Mouse (Mus musculus) midbrain, embryonic 16.5 days (tissue): ENCODE measurements around the gene Ybx2. TPM values are rescaled to one million over a fixed set of nuclear protein-coding genes. Genes with fewer than 3 reads are reported as not detected.

Experiments
- ATAC-seq: fragments of 200-750 bp; cut with Nextera tagmentation; 2 replicates; pipeline ENCODE4 v1.8.0; 2017; ENCODE audit warnings: moderate TSS enrichment
- H3K27ac ChIP-seq: fragments of 300-500 bp; sonication (generic); 2 replicates; pipeline ENCODE4 v1.5.1; 2014; ENCODE audit warnings: mild to moderate bottlenecking, low read length, mixed read lengths
- H3K27me3 ChIP-seq: fragments of 300-500 bp; sonication (generic); 2 replicates; pipeline ENCODE4 v1.6.1; 2014; ENCODE audit warnings: low read depth, low read length, mixed read lengths; ENCODE audit not compliant: control insufficient read depth, insufficient read depth
- H3K36me3 ChIP-seq: fragments of 300-500 bp; sonication (generic); 2 replicates; pipeline ENCODE4 v1.6.1; 2014; ENCODE audit warnings: mild to moderate bottlenecking, low read length, moderate library complexity, mixed read lengths; ENCODE audit not compliant: control insufficient read depth, insufficient read depth
- H3K4me1 ChIP-seq: fragments of 300-500 bp; sonication (generic); 2 replicates; pipeline ENCODE4 v1.6.1; 2014; ENCODE audit warnings: mild to moderate bottlenecking, low read length, mixed read lengths; ENCODE audit not compliant: control insufficient read depth, insufficient read depth
- H3K4me2 ChIP-seq: fragments of 300-500 bp; sonication (generic); 2 replicates; pipeline ENCODE4 v1.6.1; 2014; ENCODE audit warnings: mild to moderate bottlenecking, low read length, mixed read lengths
- H3K4me3 ChIP-seq: fragments of 300-500 bp; sonication (generic); 2 replicates; pipeline ENCODE4 v1.5.1; 2014; ENCODE audit warnings: low read depth, mild to moderate bottlenecking, low read length, moderate library complexity, mixed read lengths
- H3K9ac ChIP-seq: fragments of 300-500 bp; sonication (generic); 2 replicates; pipeline ENCODE4 v1.6.1; 2014; ENCODE audit warnings: low read depth, low read length, mixed read lengths
- H3K9me3 ChIP-seq: fragments of 300-500 bp; sonication (generic); replicated peaks from 2 replicates; pipeline ENCODE4 v1.6.1; 2014; ENCODE audit warnings: mild to moderate bottlenecking, low read length, mixed read lengths; ENCODE audit not compliant: control insufficient read depth, poor library complexity, severe bottlenecking
- WGBS: fragments of 180-500 bp; shearing (Covaris S2); extraction: QIAGEN DNeasy Blood & Tissue Kit; methylation state at CpG from one replicate; pipeline ENCODE4 v1.1.7; 2014; 5-methylcytosine and 5-hydroxymethylcytosine counted together
- microRNA-seq: library from miRNA; unstranded; fragments of <30 nt; microRNA quantifications from one replicate; pipeline ENCODE4, GENCODE M21; 2017
- polyA plus RNA-seq: library from polyadenylated mRNA; unstranded; fragments of >200 nt; fragmentation: Nextera tagmentation; extraction: Ambion mirVana; gene quantifications from 2 replicates; pipeline ENCODE4 v1.2.1, GENCODE M21; 2015

Gene Ybx2
- polyA plus RNA-seq, 1 experiment from 2014 or later: 7.2 TPM

GRCm38 (mm10) chr11:69984431-69984830 is 48.8 kb downstream of the Ybx2 start:
- Histone ChIP-seq H3K36me3 (peaks cover 34% of the 10 kb centered on the region), H3K9me3 (no peaks in the 10 kb centered on the region), H3K4me1 (peaks cover 18% of the 10 kb centered on the region), H3K4me3 (no peak overlapping the region), H3K9ac (no peak overlapping the region), H3K4me2 (no peak overlapping the region), H3K27me3 (no peaks in the 10 kb centered on the region), H3K27ac (no peak overlapping the region)
- WGBS: 90% methylated on average over 8 of the region's 8 CpGs
- ATAC-seq: no peak

- no peak for ATAC-seq
- peaks cover 33% of the 10 kb centered on the region for H3K36me3 ChIP-seq
Measured at GRCm38 (mm10) chr11:69989949-69990348, 54.4 kb downstream of the Ybx2 start.

More at GRCm38 (mm10) chr11:69989949-69990348, 54.4 kb downstream of the Ybx2 start:
- 87% methylated on average over 8 of the region's 8 CpGs for WGBS
- no peak overlapping the region for H3K4me2 ChIP-seq
- H3K27me3 ChIP-seq: no peaks in the 10 kb centered on the region
- H3K9me3 ChIP-seq: no peaks in the 10 kb centered on the region
- H3K9ac ChIP-seq: no peak overlapping the region
- H3K27ac ChIP-seq: no peak overlapping the region
- no peak overlapping the region for H3K4me3 ChIP-seq
- peaks cover 19% of the 10 kb centered on the region for H3K4me1 ChIP-seq

Small RNA genes within 50 kb of the gene (microRNA-seq; reads per million reads assigned to microRNA genes)
- gene Gm44349: not detected

Other genes with a start within 250 kb of the Ybx2 start
- 2.3 and 3.0 TPM in 2 replicates for gene Tnfsf12, start 239.9 kb upstream of the Ybx2 start, polyA plus RNA-seq
- 0.60 and 0.87 TPM in 2 replicates for gene Tnfsfm13, start 239.7 kb upstream of the Ybx2 start, polyA plus RNA-seq
- 13.0 and 15.5 TPM in 2 replicates for gene Polr2a, start 177.2 kb upstream of the Ybx2 start, polyA plus RNA-seq
- gene Slc35g3, start 173.8 kb upstream of the Ybx2 start, polyA plus RNA-seq: 0.21 and 0.22 TPM in 2 replicates
- gene Zbtb4, start 169.9 kb upstream of the Ybx2 start, polyA plus RNA-seq: 4.2 and 5.2 TPM in 2 replicates
- 1.4 and 1.6 TPM in 2 replicates for gene Chrnb1, start 139.9 kb upstream of the Ybx2 start, polyA plus RNA-seq
- 4.1 and 4.5 TPM in 2 replicates for gene Fgf11, start 133.9 kb upstream of the Ybx2 start, polyA plus RNA-seq
- gene Tmem102, start 130.2 kb upstream of the Ybx2 start, polyA plus RNA-seq: 0.54 and 0.56 TPM in 2 replicates
- not detected in 2 replicates for gene Gm39566, start 120.5 kb upstream of the Ybx2 start, polyA plus RNA-seq
- not detected in 2 replicates for gene Spem2, start 117.3 kb upstream of the Ybx2 start, polyA plus RNA-seq
- 0.24 and 0.68 TPM in 2 replicates for gene Spem1, start 113.6 kb upstream of the Ybx2 start, polyA plus RNA-seq
- gene Nlgn2, start 98.0 kb upstream of the Ybx2 start, polyA plus RNA-seq: 20.6 and 21.5 TPM in 2 replicates
- 271 and 312 TPM in 2 replicates for gene Tmem256, start 97.3 kb upstream of the Ybx2 start, polyA plus RNA-seq
- gene Plscr3, start 89.4 kb upstream of the Ybx2 start, polyA plus RNA-seq: 46.3 and 48.1 TPM in 2 replicates
- gene Tnk1, start 77.1 kb upstream of the Ybx2 start, polyA plus RNA-seq: 0.11 and 0.35 TPM in 2 replicates
- gene Tmem95, start 57.8 kb upstream of the Ybx2 start, polyA plus RNA-seq: not detected in 2 replicates
- gene Kctd11, start 54.4 kb upstream of the Ybx2 start, polyA plus RNA-seq: 1.3 and 1.9 TPM in 2 replicates
- gene Acap1, start 40.3 kb upstream of the Ybx2 start, polyA plus RNA-seq: 0.26 and 0.42 TPM in 2 replicates
- gene 2810408A11Rik, start 34.8 kb upstream of the Ybx2 start, polyA plus RNA-seq: 6.6 and 7.4 TPM in 2 replicates
- gene Neurl4, start 34.7 kb upstream of the Ybx2 start, polyA plus RNA-seq: 18.7 and 24.1 TPM in 2 replicates
- gene Gps2, start 21.9 kb upstream of the Ybx2 start, polyA plus RNA-seq: 70.3 TPM in 2 replicates
- gene Eif5a, start 13.8 kb upstream of the Ybx2 start, polyA plus RNA-seq: 1,061 and 1,062 TPM in 2 replicates
- gene Slc2a4, start 12.4 kb downstream of the Ybx2 start, polyA plus RNA-seq: 3.1 and 3.2 TPM in 2 replicates
- gene Cldn7, start 29.0 kb downstream of the Ybx2 start, polyA plus RNA-seq: 0.40 and 0.70 TPM in 2 replicates
- gene Ctdnep1, start 45.4 kb downstream of the Ybx2 start, polyA plus RNA-seq: 23.0 and 24.4 TPM in 2 replicates
- gene Elp5, start 46.7 kb downstream of the Ybx2 start, polyA plus RNA-seq: 162 and 173 TPM in 2 replicates
- 527 and 528 TPM in 2 replicates for gene Gabarap, start 55.3 kb downstream of the Ybx2 start, polyA plus RNA-seq
- 51.2 and 58.6 TPM in 2 replicates for gene Phf23, start 60.0 kb downstream of the Ybx2 start, polyA plus RNA-seq
- 21.9 and 26.1 TPM in 2 replicates for gene Dvl2, start 64.8 kb downstream of the Ybx2 start, polyA plus RNA-seq
- gene Acadvl, start 79.6 kb downstream of the Ybx2 start, polyA plus RNA-seq: 56.3 and 61.6 TPM in 2 replicates
- gene Dlg4, start 81.1 kb downstream of the Ybx2 start, polyA plus RNA-seq: 23.4 and 30.0 TPM in 2 replicates
- gene Asgr1, start 118.3 kb downstream of the Ybx2 start, polyA plus RNA-seq: 2.3 and 3.0 TPM in 2 replicates
- gene Asgr2, start 156.8 kb downstream of the Ybx2 start, polyA plus RNA-seq: not detected in 2 replicates
- gene Mgl2, start 194.5 kb downstream of the Ybx2 start, polyA plus RNA-seq: 1.1 and 1.2 TPM in 2 replicates
- gene Clec10a, start 220.4 kb downstream of the Ybx2 start, polyA plus RNA-seq: 0.48 and 1.1 TPM in 2 replicates